Mouse (Mus musculus) ES-E14 (cell line): Measurements from ENCODE around the gene Loxl1. TPM values are rescaled to one million over a fixed set of nuclear protein-coding genes. Genes with fewer than 3 reads are reported as not detected.
A peak's percentile ranks its signal among the peaks of the same experiment; 100 is the strongest.
"Not testable (repeated sequence)": the region's sequence is repeated elsewhere in the genome, so short reads cannot be mapped to it uniquely, and the experiment has no call there.

Experiments
- DNase-seq: peaks from one replicate; pipeline ENCODE4 v3.0.0-alpha.2; 2013; ENCODE audit warnings: low read depth, low spot score
- H3K27ac ChIP-seq: 2 replicates; pipeline ENCODE4 v1.5.1; 2012; ENCODE audit warnings: low read depth, mild to moderate bottlenecking, low read length, moderate library complexity, mixed read lengths; ENCODE audit not compliant: poor library complexity, insufficient read depth, severe bottlenecking
- H3K36me3 ChIP-seq: 2 replicates; pipeline ENCODE4 v1.6.1; 2012; ENCODE audit warnings: mild to moderate bottlenecking, low read length, moderate library complexity, mixed read lengths; ENCODE audit not compliant: control insufficient read depth, poor library complexity, insufficient read depth, severe bottlenecking
- H3K4me1 ChIP-seq, 2 experiments: fragments of 150-350 bp in 1 of 2; sonication (generic) in 1 of 2; 2 replicates each; pipeline ENCODE4 v1.6.1; 2012; ENCODE audit warnings: low read length in 2 of 2, mild to moderate bottlenecking in 1 of 2, mixed read lengths in 1 of 2; ENCODE audit not compliant: control insufficient read depth in 2 of 2, insufficient read depth in 2 of 2, poor library complexity in 1 of 2
- H3K4me3 ChIP-seq, 2 experiments: fragments of 150-350 bp in 1 of 2; sonication (generic) in 1 of 2; 2 replicates each; pipeline ENCODE4 v1.5.1; 2012; ENCODE audit warnings: low read length in 2 of 2, low read depth in 1 of 2, mild to moderate bottlenecking in 1 of 2, mixed read lengths in 1 of 2; ENCODE audit not compliant: insufficient read depth in 1 of 2, poor library complexity in 1 of 2, severe bottlenecking in 1 of 2
- H3K9ac ChIP-seq: 2 replicates; pipeline ENCODE4 v1.6.1; 2012; ENCODE audit warnings: low read depth, mild to moderate bottlenecking, low read length, mixed read lengths; ENCODE audit not compliant: poor library complexity, insufficient read depth, severe bottlenecking
- H3K9me3 ChIP-seq: fragments of 150-350 bp; sonication (generic); 2 replicates; pipeline ENCODE4 v1.6.1; 2012; ENCODE audit warnings: low read depth, mild to moderate bottlenecking, low read length; ENCODE audit not compliant: control insufficient read depth, insufficient read depth
- CHD2 ChIP-seq: IDR thresholded peaks from 2 replicates; pipeline ENCODE4 v1.6.1; 2014; ENCODE audit warnings: mild to moderate bottlenecking, low read depth, low read length, inconsistent platforms
- HCFC1 ChIP-seq: IDR thresholded peaks from 2 replicates; pipeline ENCODE4 v1.6.1; 2012; ENCODE audit warnings: low read length, inconsistent platforms, borderline replicate concordance; ENCODE audit not compliant: insufficient read depth
- MAFK ChIP-seq: IDR thresholded peaks from 2 replicates; pipeline ENCODE4 v1.6.1; 2014; ENCODE audit warnings: mild to moderate bottlenecking, low read depth, low read length, inconsistent platforms; ENCODE audit not compliant: insufficient read depth
- ZC3H11A ChIP-seq: IDR thresholded peaks from 2 replicates; pipeline ENCODE4 v1.6.1; 2012; ENCODE audit warnings: low read depth, mild to moderate bottlenecking, inconsistent platforms, low read length, borderline replicate concordance
- ZNF384 ChIP-seq: IDR thresholded peaks from 2 replicates; pipeline ENCODE4 v1.6.1; 2012; ENCODE audit warnings: low read depth, low read length, inconsistent platforms
- in situ Hi-C, 2 experiments: fragments of 600-800 bp; cut with MboI; formaldehyde crosslinking; loops; one replicate each; pipeline ENCODE4 v1.15.1; 2025; ENCODE audit warnings: low sequenced_read_pairs in 2 of 2, inconsistent platforms in 1 of 2; ENCODE audit not compliant: unreplicated experiment in 2 of 2
- total RNA-seq: library from RNA; depleted of rRNA; stranded (reverse); fragments of 300-350 nt; gene quantifications from 2 replicates; pipeline ENCODE4 v1.2.3, GENCODE M21; 2012

Gene Loxl1
- total RNA-seq, 1 experiment: 8.4 TPM

DNA sequence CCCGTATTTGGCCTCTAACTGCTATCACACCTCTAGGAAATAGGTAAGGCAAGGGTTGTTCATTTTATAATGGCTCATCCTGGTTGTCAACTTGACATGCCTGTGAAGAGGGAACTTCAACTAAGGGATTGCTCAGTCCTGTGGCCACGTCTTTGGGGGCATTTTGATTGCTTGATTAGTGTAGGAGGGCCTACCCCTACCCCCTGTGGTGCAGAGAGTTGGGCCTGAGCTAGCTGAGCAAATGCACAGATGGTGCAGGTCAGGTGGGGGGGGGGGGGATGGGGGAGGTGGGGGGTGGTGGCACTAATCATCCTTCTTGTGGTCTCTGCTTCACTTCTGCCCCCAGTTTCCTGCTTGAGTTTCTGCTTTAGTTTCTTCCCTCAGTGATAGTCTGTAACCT, 57.9 kb downstream of the Loxl1 start:
- peaks cover 16 to 27% of the 10 kb centered on the region in 2 experiments for H3K4me1 ChIP-seq
- peak overlapping the region; percentile 27 to 95 for H3K4me3 ChIP-seq
- H3K36me3 ChIP-seq: peaks cover 34% of the 10 kb centered on the region
- TF ChIP-seq CHD2 (no peak), ZC3H11A (no peak)
- DNase-seq: no peak
- peak overlapping the region; percentile 32 for H3K27ac ChIP-seq
- H3K9ac ChIP-seq: peak overlapping the region; percentile 59
- no peaks in the 10 kb centered on the region for H3K9me3 ChIP-seq
- in situ Hi-C loops: no loop called here

DNA sequence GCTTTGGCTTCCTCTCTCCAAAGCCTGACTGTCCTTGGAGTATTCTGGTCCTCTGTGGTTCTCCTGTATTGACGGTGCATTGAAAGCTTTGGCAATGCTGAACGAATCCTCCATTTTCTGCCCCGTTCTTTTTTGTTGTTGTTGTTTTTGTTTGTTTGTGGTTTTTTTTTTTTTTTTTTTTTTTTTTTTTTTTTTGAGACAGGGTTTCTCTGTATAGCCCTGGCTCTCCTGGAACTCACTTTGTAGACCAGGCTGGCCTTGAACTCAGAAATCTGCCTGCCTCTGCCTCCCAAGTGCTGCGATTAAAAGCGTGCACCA, 59.2 kb downstream of the Loxl1 start:
- DNase-seq, H3K9me3 ChIP-seq, in situ Hi-C loops: not testable (repeated sequence)
- peak; percentile 89 for TF ChIP-seq ZNF384
- peaks cover 25% of the 10 kb centered on the region for H3K36me3 ChIP-seq
- H3K27ac ChIP-seq: peak overlapping the region; percentile 63; the same call in 1 of the 2 replicates
- H3K4me1 ChIP-seq: peaks cover 16 to 26% of the 10 kb centered on the region in 2 experiments
- H3K4me3 ChIP-seq: peak overlapping the region; percentile 80 to 95
- H3K9ac ChIP-seq: peak overlapping the region; percentile 80

DNA sequence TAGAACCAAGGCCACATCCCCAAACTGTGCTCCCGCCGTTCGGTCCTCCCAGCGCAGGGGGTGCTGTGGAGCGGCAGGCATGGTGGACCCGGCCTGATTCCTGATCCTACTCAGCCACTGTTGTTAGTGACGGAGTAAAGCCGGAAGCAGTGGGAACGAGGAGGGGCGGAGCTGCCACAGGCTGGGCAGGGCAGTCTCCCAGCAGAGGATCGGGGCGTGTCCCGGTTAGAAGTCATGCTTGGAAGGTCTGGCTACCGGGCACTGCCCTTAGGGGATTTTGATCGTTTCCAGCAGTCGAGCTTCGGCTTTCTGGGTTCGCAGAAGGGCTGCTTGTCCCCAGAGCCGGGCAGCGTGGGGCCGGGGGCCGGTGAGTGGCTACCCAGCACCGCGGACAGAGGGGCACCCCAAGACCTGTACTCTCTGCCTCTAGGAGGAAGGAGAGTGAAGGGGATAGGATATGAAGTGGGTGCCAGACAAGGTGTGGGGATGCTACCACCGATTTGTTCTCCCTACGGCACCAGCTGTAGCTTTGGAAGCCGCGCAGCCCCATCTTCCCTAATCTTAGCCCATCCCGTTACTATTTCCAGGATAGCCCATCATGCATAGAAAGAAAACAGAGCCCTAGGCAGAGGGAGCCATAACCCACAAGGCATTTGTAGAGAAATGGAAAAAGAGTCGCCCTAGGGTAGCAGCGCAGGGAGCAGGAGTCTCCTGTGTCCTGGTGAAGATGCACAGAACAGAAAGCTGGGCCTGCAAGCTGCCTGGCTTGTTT, 59.8 kb downstream of the Loxl1 start, which contains the start of gene Stoml1:
Gene Stoml1, plus strand, starts transcription at position 132 of the 772 bp plus-strand sequence.
- peak; percentile 95 for DNase-seq
- H3K9me3 ChIP-seq: no peaks in the 10 kb centered on the region
- H3K36me3 ChIP-seq: peaks cover 21% of the 10 kb centered on the region
- TF ChIP-seq ZNF384: no peak
- no peak for TF ChIP-seq CHD2
- peak; percentile 77; the same call in 1 of the 2 replicates for TF ChIP-seq HCFC1
- TF ChIP-seq ZC3H11A: no peak
- 0 out of 2 replicates have a peak, but pooled peaks have one; percentile 25 for TF ChIP-seq MAFK
- H3K9ac ChIP-seq: peak within 1 kb of the TSS; percentile 80
- peak within 1 kb of the TSS; percentile 80 to 95 for H3K4me3 ChIP-seq
- in situ Hi-C loops: no loop called here
- H3K4me1 ChIP-seq: peaks cover 16 to 22% of the 10 kb centered on the region in 2 experiments
- H3K27ac ChIP-seq: peak within 1 kb of the TSS; percentile 63

DNA sequence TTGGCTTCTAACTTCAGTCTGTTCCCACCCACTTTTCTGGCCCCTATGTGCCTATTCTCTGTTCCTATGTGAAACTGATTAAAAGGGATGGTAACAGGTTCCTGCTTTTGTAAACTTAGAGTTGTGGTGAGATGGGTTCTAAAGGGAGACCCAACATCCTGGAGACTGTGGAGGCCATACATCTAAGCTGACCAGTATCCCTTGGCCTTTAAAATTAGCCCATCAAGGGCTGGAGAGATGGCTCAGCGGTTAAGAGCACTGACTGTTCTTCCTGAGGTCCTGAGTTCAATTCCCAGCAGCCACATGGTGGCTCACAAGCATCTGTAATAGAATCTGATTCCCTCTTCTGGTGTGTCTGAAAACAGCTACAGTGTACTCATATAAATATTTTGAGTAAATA, 62.3 kb downstream of the Loxl1 start:
- H3K9me3 ChIP-seq, DNase-seq, in situ Hi-C loops: not testable (repeated sequence)
- H3K36me3 ChIP-seq: peaks cover 11% of the 10 kb centered on the region
- peak overlapping the region in 1 of 2 experiments; percentile 85; a peak in 1 of 4 replicates for H3K4me3 ChIP-seq
- H3K27ac ChIP-seq: peak overlapping the region; percentile 99; the same call in 1 of the 2 replicates
- H3K9ac ChIP-seq: peak overlapping the region; percentile 97; the same call in 1 of the 2 replicates
- H3K4me1 ChIP-seq: peaks cover 10 to 20% of the 10 kb centered on the region in 2 experiments

DNA sequence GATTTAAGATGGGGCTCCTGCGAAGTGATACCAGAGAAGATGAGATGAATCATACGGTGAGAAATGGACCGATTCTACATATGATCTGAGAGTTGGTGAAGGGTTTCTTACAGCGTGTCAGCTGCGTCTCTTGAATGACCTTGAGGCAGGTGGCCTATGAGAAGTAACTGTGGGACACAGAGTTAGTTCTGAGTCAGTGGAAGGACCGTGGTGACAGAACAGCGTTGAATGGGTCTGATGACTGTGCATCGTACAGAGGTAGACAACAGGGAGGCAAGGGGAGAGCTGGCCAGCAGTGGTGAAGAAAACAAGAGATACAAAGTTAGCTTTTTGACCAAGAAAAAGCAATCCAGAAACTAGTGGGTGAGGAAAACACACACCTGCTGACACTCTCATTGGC, 62.7 kb downstream of the Loxl1 start:
- Histone ChIP-seq H3K9me3 (no peaks in the 10 kb centered on the region), H3K4me3 (peak overlapping the region; percentile 85 to 99), H3K9ac (peak overlapping the region; percentile 97; the same call in 1 of the 2 replicates), H3K36me3 (peaks cover 10% of the 10 kb centered on the region), H3K27ac (peak overlapping the region; percentile 99), H3K4me1 (peaks cover 8 to 20% of the 10 kb centered on the region in 2 experiments)
- DNase-seq: no peak
- no peak for TF ChIP-seq ZNF384
- no peak for TF ChIP-seq HCFC1
- TF ChIP-seq MAFK: no peak
- TF ChIP-seq ZC3H11A: no peak
- no peak for TF ChIP-seq CHD2
- in situ Hi-C loops: no loop called here
